Mouse (Mus musculus): ENCODE measurements at regions not wholly inside any gene's neighbourhood (a gene's known extent, or its start where the extent isn't known, plus 50 kb on each side); places are given as distances from the start of the nearest gene placed in this dataset.
"Not testable (repeated sequence)": the region's sequence is repeated elsewhere in the genome, so short reads cannot be mapped to it uniquely, and the experiment has no call there.

DNA sequence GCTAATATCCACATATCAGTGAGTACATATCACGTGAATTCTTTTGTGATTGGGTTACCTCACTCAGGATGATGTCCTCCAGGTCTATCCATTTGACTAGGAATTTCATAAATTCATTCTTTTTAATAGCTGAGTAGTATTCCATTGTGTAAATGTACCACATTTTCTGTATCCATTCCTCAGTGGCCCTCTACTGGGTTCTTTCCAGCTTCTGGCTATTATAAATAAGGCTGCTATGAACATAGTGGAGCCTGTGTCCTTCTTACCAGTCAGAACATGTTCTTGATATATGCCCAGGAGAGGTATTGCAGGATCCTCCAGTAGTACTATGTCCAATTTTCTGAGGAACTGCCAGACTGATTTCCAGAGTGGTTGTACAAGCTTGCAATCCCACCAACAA lies 884.0 kb upstream of the Lrrc4c start:
- 71% methylated on average over 1 of the region's 1 CpGs for WGBS
- not testable (repeated sequence) for H3K27me3 ChIP-seq; H3K4me1 ChIP-seq; H3K4me3 ChIP-seq (replicated peaks); H3K9me3 ChIP-seq (replicated peaks); H3K27ac ChIP-seq; H3K9ac ChIP-seq; H3K36me3 ChIP-seq; ATAC-seq (replicated peaks; ENCODE audit: low FRiP score); H3K4me2 ChIP-seq

- H3K9me3 ChIP-seq (replicated peaks) = no peaks in the 10 kb centered on the region
- H3K9ac ChIP-seq = no peak overlapping the region
- H3K27ac ChIP-seq = no peak overlapping the region
- H3K36me3 ChIP-seq = no peaks in the 10 kb centered on the region
- no peak overlapping the region for H3K4me2 ChIP-seq
- ATAC-seq (replicated peaks; ENCODE audit: low FRiP score) = no peak
- H3K4me3 ChIP-seq (replicated peaks) = no peak overlapping the region
- no peaks in the 10 kb centered on the region for H3K4me1 ChIP-seq
- no peaks in the 10 kb centered on the region for H3K27me3 ChIP-seq
Measured at GRCm38 (mm10) chr2:95440957-95441356, 877.0 kb upstream of the Lrrc4c start.

DNA sequence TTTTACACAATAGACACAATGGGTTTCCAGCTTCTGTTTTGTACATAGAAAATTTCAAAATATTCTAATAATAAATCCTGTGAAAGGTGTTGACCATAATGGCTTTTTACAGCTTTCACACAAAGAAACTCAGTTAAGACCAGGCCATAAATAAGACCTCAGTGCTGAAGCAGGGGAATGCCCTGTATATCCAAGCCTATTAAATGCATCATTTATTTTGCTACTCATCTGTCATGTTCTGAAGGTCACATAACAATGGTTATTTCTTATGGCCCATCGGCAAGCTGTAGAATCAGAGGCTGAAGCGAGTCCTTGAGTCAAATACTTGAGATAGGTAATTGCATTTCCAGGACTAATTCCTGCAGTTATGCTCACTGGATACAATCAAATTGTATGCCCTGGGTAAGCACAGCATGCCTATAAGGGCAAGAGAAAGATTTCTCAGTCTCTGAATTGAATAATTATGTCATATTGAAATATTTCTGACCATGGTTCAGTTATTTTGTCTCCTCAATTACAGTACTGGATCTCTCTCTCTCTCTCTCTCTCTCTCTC lies 874.6 kb upstream of the Lrrc4c start:
- WGBS = 55% methylated on average over 2 of the region's 2 CpGs
- H3K9me3 ChIP-seq (replicated peaks) = no peaks in the 10 kb centered on the region
- no peak for ATAC-seq (replicated peaks; ENCODE audit: low FRiP score)
- H3K4me1 ChIP-seq = no peaks in the 10 kb centered on the region
- H3K27ac ChIP-seq = no peak overlapping the region
- H3K27me3 ChIP-seq = no peaks in the 10 kb centered on the region
- H3K36me3 ChIP-seq = no peaks in the 10 kb centered on the region
- H3K4me2 ChIP-seq = no peak overlapping the region
- H3K4me3 ChIP-seq (replicated peaks) = no peak overlapping the region
- no peak overlapping the region for H3K9ac ChIP-seq

DNA sequence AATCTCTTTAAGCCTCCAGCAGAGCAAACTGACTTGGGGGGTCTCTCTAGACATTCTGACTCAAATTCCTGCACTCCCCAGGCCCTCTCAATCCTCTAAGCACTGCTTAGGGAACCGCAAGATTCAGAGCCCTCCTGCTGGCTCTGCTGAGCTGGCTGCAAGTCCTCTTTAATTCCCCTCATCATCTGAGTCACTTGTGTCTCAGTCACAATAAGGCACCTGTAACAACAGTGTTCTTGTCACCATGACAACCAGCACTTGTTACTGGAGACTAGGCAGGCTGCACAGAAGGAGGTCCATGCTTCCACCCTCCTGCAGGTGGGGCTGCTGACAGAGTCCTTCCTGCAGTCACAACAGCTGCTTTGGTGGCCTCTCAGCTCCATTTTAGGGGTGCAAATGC lies 869.1 kb upstream of the Lrrc4c start:
- H3K27ac ChIP-seq = no peak overlapping the region
- H3K9me3 ChIP-seq (replicated peaks) = no peaks in the 10 kb centered on the region
- no peaks in the 10 kb centered on the region for H3K36me3 ChIP-seq
- H3K9ac ChIP-seq = no peak overlapping the region
- no peaks in the 10 kb centered on the region for H3K27me3 ChIP-seq
- no peaks in the 10 kb centered on the region for H3K4me1 ChIP-seq
- WGBS = 0% methylated on average over 1 of the region's 1 CpGs
- H3K4me2 ChIP-seq = no peak overlapping the region
- ATAC-seq (replicated peaks; ENCODE audit: low FRiP score) = 0 out of 2 replicates have a peak, but pooled peaks have one; percentile 64
- H3K4me3 ChIP-seq (replicated peaks) = no peak overlapping the region

- Histone ChIP-seq H3K4me2 (no peak overlapping the region), H3K9ac (no peak overlapping the region), H3K27ac (no peak overlapping the region), H3K36me3 (no peaks in the 10 kb centered on the region), H3K4me1 (no peaks in the 10 kb centered on the region), H3K27me3 (no peaks in the 10 kb centered on the region), H3K4me3 (replicated peaks) (no peak overlapping the region), H3K9me3 (replicated peaks) (no peaks in the 10 kb centered on the region)
- WGBS = 77% methylated on average over 5 of the region's 5 CpGs
- no peak for ATAC-seq (replicated peaks; ENCODE audit: low FRiP score)
Measured at GRCm38 (mm10) chr2:95479827-95480226, 838.1 kb upstream of the Lrrc4c start.

GRCm38 (mm10) chr2:95483397-95483796 lies 834.6 kb upstream of the Lrrc4c start:
- Histone ChIP-seq H3K4me3 (replicated peaks) (no peak overlapping the region), H3K4me2 (no peak overlapping the region), H3K27me3 (no peaks in the 10 kb centered on the region), H3K9me3 (replicated peaks) (no peaks in the 10 kb centered on the region), H3K9ac (no peak overlapping the region), H3K4me1 (no peaks in the 10 kb centered on the region), H3K36me3 (no peaks in the 10 kb centered on the region), H3K27ac (no peak overlapping the region)
- ATAC-seq (replicated peaks; ENCODE audit: low FRiP score) = no peak
- WGBS = 95% methylated on average over 2 of the region's 2 CpGs

- no peak overlapping the region for H3K27ac ChIP-seq
- H3K9ac ChIP-seq = no peak overlapping the region
- 96% methylated on average over 3 of the region's 3 CpGs for WGBS
- no peak for ATAC-seq (replicated peaks; ENCODE audit: low FRiP score)
- no peak overlapping the region for H3K4me3 ChIP-seq (replicated peaks)
- H3K9me3 ChIP-seq (replicated peaks) = no peaks in the 10 kb centered on the region
- no peaks in the 10 kb centered on the region for H3K4me1 ChIP-seq
- no peaks in the 10 kb centered on the region for H3K27me3 ChIP-seq
- no peak overlapping the region for H3K4me2 ChIP-seq
- no peaks in the 10 kb centered on the region for H3K36me3 ChIP-seq
Measured at GRCm38 (mm10) chr2:95487580-95488135, 830.3 kb upstream of the Lrrc4c start.

- H3K36me3 ChIP-seq = no peaks in the 10 kb centered on the region
- no peak for ATAC-seq (replicated peaks; ENCODE audit: low FRiP score)
- H3K9me3 ChIP-seq (replicated peaks) = no peaks in the 10 kb centered on the region
- 84% methylated on average over 2 of the region's 2 CpGs for WGBS
- no peaks in the 10 kb centered on the region for H3K27me3 ChIP-seq
- H3K9ac ChIP-seq = no peak overlapping the region
- H3K4me1 ChIP-seq = no peaks in the 10 kb centered on the region
- H3K4me3 ChIP-seq (replicated peaks) = no peak overlapping the region
- no peak overlapping the region for H3K4me2 ChIP-seq
- H3K27ac ChIP-seq = no peak overlapping the region
Measured at GRCm38 (mm10) chr2:95494026-95494697, 823.8 kb upstream of the Lrrc4c start.

GRCm38 (mm10) chr2:95494698-95495088 lies 823.3 kb upstream of the Lrrc4c start:
- 66% methylated on average over 4 of the region's 4 CpGs for WGBS
- no peak overlapping the region for H3K9ac ChIP-seq
- no peak for ATAC-seq (replicated peaks; ENCODE audit: low FRiP score)
- no peak overlapping the region for H3K4me3 ChIP-seq (replicated peaks)
- H3K9me3 ChIP-seq (replicated peaks) = no peaks in the 10 kb centered on the region
- no peaks in the 10 kb centered on the region for H3K27me3 ChIP-seq
- no peak overlapping the region for H3K27ac ChIP-seq
- no peaks in the 10 kb centered on the region for H3K4me1 ChIP-seq
- H3K36me3 ChIP-seq = no peaks in the 10 kb centered on the region
- H3K4me2 ChIP-seq = no peak overlapping the region

- no peak for ATAC-seq (replicated peaks; ENCODE audit: low FRiP score)
- no peaks in the 10 kb centered on the region for H3K36me3 ChIP-seq
- no peak overlapping the region for H3K9ac ChIP-seq
- no peaks in the 10 kb centered on the region for H3K4me1 ChIP-seq
- no peak overlapping the region for H3K4me2 ChIP-seq
- no peak overlapping the region for H3K27ac ChIP-seq
- H3K4me3 ChIP-seq (replicated peaks) = no peak overlapping the region
- H3K9me3 ChIP-seq (replicated peaks) = no peaks in the 10 kb centered on the region
- H3K27me3 ChIP-seq = no peaks in the 10 kb centered on the region
Measured at GRCm38 (mm10) chr2:95511286-95511685, 806.7 kb upstream of the Lrrc4c start.

DNA sequence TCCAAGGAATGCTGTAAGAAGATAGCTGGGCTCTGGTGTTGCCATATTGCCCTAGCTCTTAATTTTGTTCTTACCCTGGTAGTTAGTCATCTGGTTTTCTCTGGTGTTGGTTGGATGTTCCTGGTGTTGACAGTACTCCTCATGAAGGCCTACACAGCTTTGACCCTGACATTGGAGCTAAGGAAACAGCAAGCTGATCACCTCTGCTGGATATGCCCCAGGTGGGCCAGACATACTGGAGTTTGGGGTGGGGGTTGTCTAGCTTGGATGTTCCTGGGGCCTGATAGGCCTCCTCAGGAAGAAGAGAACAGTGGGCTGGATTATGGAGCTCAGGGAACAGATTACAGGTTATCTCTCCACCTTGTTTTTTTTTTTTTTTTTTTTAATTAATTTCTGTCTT lies 796.3 kb upstream of the Lrrc4c start:
- H3K9ac ChIP-seq = no peak overlapping the region
- no peaks in the 10 kb centered on the region for H3K27me3 ChIP-seq
- H3K36me3 ChIP-seq = no peaks in the 10 kb centered on the region
- no peak for ATAC-seq (replicated peaks; ENCODE audit: low FRiP score)
- H3K4me1 ChIP-seq = no peaks in the 10 kb centered on the region
- no peak overlapping the region for H3K4me2 ChIP-seq
- no peaks in the 10 kb centered on the region for H3K9me3 ChIP-seq (replicated peaks)
- no peak overlapping the region for H3K4me3 ChIP-seq (replicated peaks)
- H3K27ac ChIP-seq = no peak overlapping the region

- ATAC-seq (replicated peaks; ENCODE audit: low FRiP score) = no peak
- Histone ChIP-seq H3K9ac (no peak overlapping the region), H3K27ac (no peak overlapping the region), H3K4me3 (replicated peaks) (no peak overlapping the region), H3K4me2 (no peak overlapping the region), H3K27me3 (no peaks in the 10 kb centered on the region), H3K4me1 (no peaks in the 10 kb centered on the region), H3K36me3 (no peaks in the 10 kb centered on the region), H3K9me3 (replicated peaks) (no peaks in the 10 kb centered on the region)
- 68% methylated on average over 4 of the region's 4 CpGs for WGBS
Measured at GRCm38 (mm10) chr2:95524590-95525266, 793.2 kb upstream of the Lrrc4c start.
